Mouse (Mus musculus): ENCODE data around the gene Abhd6. TPM values are rescaled to one million over a fixed set of nuclear protein-coding genes. Genes with fewer than 3 reads are reported as not detected.
A peak's percentile ranks its signal among the peaks of the same experiment; 100 is the strongest.

Abhd6 gene
- 39.4 and 40.1 TPM in 2 replicates for polyA plus RNA-seq (2015; fragmentation: Nextera tagmentation; extraction: Ambion mirVana)

GRCm38 (mm10) chr14:8002432-8003092 lies at the start of gene Abhd6:
TSS of gene Abhd6 (plus strand) at chr14:8002902.
- Histone ChIP-seq H3K9ac (replicated peaks) (peak within 1 kb of the TSS; percentile 73), H3K27me3 (replicated peaks) (peaks cover 23% of the 10 kb centered on the region), H3K36me3 (no peaks in the 10 kb centered on the region), H3K4me1 (peaks cover 25% of the 10 kb centered on the region), H3K9me3 (replicated peaks) (no peaks in the 10 kb centered on the region), H3K4me3 (replicated peaks) (peak within 1 kb of the TSS; percentile 71), H3K27ac (replicated peaks) (peak within 1 kb of the TSS; percentile 84), H3K4me2 (peak within 1 kb of the TSS; percentile 79)
- peak; percentile 95 for ATAC-seq (ENCODE audit: low FRiP score)
- WGBS = 2% methylated on average over 38 of the region's 38 CpGs

GRCm38 (mm10) chr14:7954071-7954471 lies 48.6 kb upstream of the Abhd6 start:
- Histone ChIP-seq H3K4me1 (0 out of 2 replicates have a peak, but pooled peaks cover 7% of the 10 kb centered on the region), H3K36me3 (peaks cover 26% of the 10 kb centered on the region), H3K4me3 (replicated peaks) (no peak overlapping the region), H3K9me3 (replicated peaks) (no peaks in the 10 kb centered on the region), H3K9ac (replicated peaks) (no peak overlapping the region), H3K27me3 (replicated peaks) (no peaks in the 10 kb centered on the region), H3K27ac (replicated peaks) (no peak overlapping the region), H3K4me2 (no peak overlapping the region)
- WGBS = 21% methylated on average over 6 of the region's 6 CpGs
- ATAC-seq (ENCODE audit: low FRiP score) = no peak

- no peaks in the 10 kb centered on the region for H3K9me3 ChIP-seq (replicated peaks)
- no peak overlapping the region for H3K4me2 ChIP-seq
- H3K4me1 ChIP-seq = 0 out of 2 replicates have a peak, but pooled peaks cover 7% of the 10 kb centered on the region
- no peak for ATAC-seq (ENCODE audit: low FRiP score)
- WGBS = 82% methylated on average over 10 of the region's 10 CpGs
- no peaks in the 10 kb centered on the region for H3K27me3 ChIP-seq (replicated peaks)
- H3K36me3 ChIP-seq = peaks cover 4% of the 10 kb centered on the region; the same call in 1 of the 2 replicates
- H3K27ac ChIP-seq (replicated peaks) = no peak overlapping the region
- H3K9ac ChIP-seq (replicated peaks) = no peak overlapping the region
- H3K4me3 ChIP-seq (replicated peaks) = no peak overlapping the region
Observed at GRCm38 (mm10) chr14:7956427-7956826, 46.3 kb upstream of the Abhd6 start.

- H3K9me3 ChIP-seq (replicated peaks) = no peaks in the 10 kb centered on the region
- 0 out of 2 replicates have a peak, but pooled peaks cover 7% of the 10 kb centered on the region for H3K4me1 ChIP-seq
- 49% methylated on average over 9 of the region's 9 CpGs for WGBS
- no peak within 1 kb of the TSS for H3K4me3 ChIP-seq (replicated peaks)
- no peak within 1 kb of the TSS for H3K27ac ChIP-seq (replicated peaks)
- H3K4me2 ChIP-seq = no peak within 1 kb of the TSS
- no peaks in the 10 kb centered on the region for H3K27me3 ChIP-seq (replicated peaks)
- H3K9ac ChIP-seq (replicated peaks) = no peak within 1 kb of the TSS
- H3K36me3 ChIP-seq = no peaks in the 10 kb centered on the region
- ATAC-seq (ENCODE audit: low FRiP score) = no peak
Observed at GRCm38 (mm10) chr14:7957049-7957448, 45.7 kb upstream of the Abhd6 start, which contains the start of gene Gm45521. TSS of gene Gm45521 (plus strand) at chr14:7957288.

GRCm38 (mm10) chr14:7960616-7961015 lies 42.1 kb upstream of the Abhd6 start:
- peak; percentile 48 for ATAC-seq (ENCODE audit: low FRiP score)
- Histone ChIP-seq H3K36me3 (no peaks in the 10 kb centered on the region), H3K4me1 (no peaks in the 10 kb centered on the region), H3K4me3 (replicated peaks) (no peak overlapping the region), H3K27me3 (replicated peaks) (no peaks in the 10 kb centered on the region), H3K4me2 (no peak overlapping the region), H3K27ac (replicated peaks) (no peak overlapping the region), H3K9me3 (replicated peaks) (no peaks in the 10 kb centered on the region), H3K9ac (replicated peaks) (no peak overlapping the region)
- 57% methylated on average over 11 of the region's 11 CpGs for whole genome bisulfite sequencing

GRCm38 (mm10) chr14:7961714-7962113 lies 41.0 kb upstream of the Abhd6 start:
- Histone ChIP-seq H3K9me3 (replicated peaks) (no peaks in the 10 kb centered on the region), H3K4me3 (replicated peaks) (no peak overlapping the region), H3K4me1 (no peaks in the 10 kb centered on the region), H3K9ac (replicated peaks) (no peak overlapping the region), H3K36me3 (no peaks in the 10 kb centered on the region), H3K27me3 (replicated peaks) (no peaks in the 10 kb centered on the region), H3K4me2 (no peak overlapping the region), H3K27ac (replicated peaks) (no peak overlapping the region)
- no peak for ATAC-seq (ENCODE audit: low FRiP score)
- 52% methylated on average over 5 of the region's 5 CpGs for WGBS

- no peaks in the 10 kb centered on the region for H3K27me3 ChIP-seq (replicated peaks)
- H3K4me1 ChIP-seq = no peaks in the 10 kb centered on the region
- H3K9me3 ChIP-seq (replicated peaks) = no peaks in the 10 kb centered on the region
- no peak overlapping the region for H3K4me2 ChIP-seq
- no peaks in the 10 kb centered on the region for H3K36me3 ChIP-seq
- no peak for ATAC-seq (ENCODE audit: low FRiP score)
- H3K27ac ChIP-seq (replicated peaks) = no peak overlapping the region
- no peak overlapping the region for H3K9ac ChIP-seq (replicated peaks)
- no peak overlapping the region for H3K4me3 ChIP-seq (replicated peaks)
- WGBS = 83% methylated on average over 2 of the region's 2 CpGs
Observed at GRCm38 (mm10) chr14:7962626-7963025, 40.1 kb upstream of the Abhd6 start.

- Histone ChIP-seq H3K9ac (replicated peaks) (no peak overlapping the region), H3K27me3 (replicated peaks) (no peaks in the 10 kb centered on the region), H3K4me3 (replicated peaks) (no peak overlapping the region), H3K9me3 (replicated peaks) (no peaks in the 10 kb centered on the region), H3K4me2 (no peak overlapping the region), H3K27ac (replicated peaks) (no peak overlapping the region), H3K36me3 (no peaks in the 10 kb centered on the region), H3K4me1 (no peaks in the 10 kb centered on the region)
- WGBS = 74% methylated on average over 7 of the region's 7 CpGs
- no peak for ATAC-seq (ENCODE audit: low FRiP score)
Observed at GRCm38 (mm10) chr14:7963160-7963559, 39.5 kb upstream of the Abhd6 start.

GRCm38 (mm10) chr14:7964219-7964889 lies 38.3 kb upstream of the Abhd6 start:
- peak; percentile 77 for ATAC-seq (ENCODE audit: low FRiP score)
- no peaks in the 10 kb centered on the region for H3K27me3 ChIP-seq (replicated peaks)
- 57% methylated on average over 11 of the region's 11 CpGs for WGBS
- H3K9ac ChIP-seq (replicated peaks) = no peak overlapping the region
- no peak overlapping the region for H3K4me2 ChIP-seq
- H3K36me3 ChIP-seq = no peaks in the 10 kb centered on the region
- H3K9me3 ChIP-seq (replicated peaks) = no peaks in the 10 kb centered on the region
- no peak overlapping the region for H3K27ac ChIP-seq (replicated peaks)
- no peak overlapping the region for H3K4me3 ChIP-seq (replicated peaks)
- no peaks in the 10 kb centered on the region for H3K4me1 ChIP-seq

- H3K4me2 ChIP-seq = no peak overlapping the region
- no peaks in the 10 kb centered on the region for H3K4me1 ChIP-seq
- H3K9me3 ChIP-seq (replicated peaks) = no peaks in the 10 kb centered on the region
- 72% methylated on average over 10 of the region's 10 CpGs for WGBS
- no peaks in the 10 kb centered on the region for H3K36me3 ChIP-seq
- H3K9ac ChIP-seq (replicated peaks) = no peak overlapping the region
- H3K27ac ChIP-seq (replicated peaks) = no peak overlapping the region
- no peak for ATAC-seq (ENCODE audit: low FRiP score)
- no peaks in the 10 kb centered on the region for H3K27me3 ChIP-seq (replicated peaks)
- no peak overlapping the region for H3K4me3 ChIP-seq (replicated peaks)
Observed at GRCm38 (mm10) chr14:7971889-7972493, 30.7 kb upstream of the Abhd6 start.

GRCm38 (mm10) chr14:7974643-7975042 lies 28.1 kb upstream of the Abhd6 start:
- no peak for ATAC-seq (ENCODE audit: low FRiP score)
- H3K9ac ChIP-seq (replicated peaks) = no peak overlapping the region
- H3K4me1 ChIP-seq = no peaks in the 10 kb centered on the region
- H3K36me3 ChIP-seq = no peaks in the 10 kb centered on the region
- H3K9me3 ChIP-seq (replicated peaks) = no peaks in the 10 kb centered on the region
- 88% methylated on average over 1 of the region's 1 CpGs for WGBS
- H3K27ac ChIP-seq (replicated peaks) = no peak overlapping the region
- no peak overlapping the region for H3K4me2 ChIP-seq
- no peak overlapping the region for H3K4me3 ChIP-seq (replicated peaks)
- no peaks in the 10 kb centered on the region for H3K27me3 ChIP-seq (replicated peaks)

GRCm38 (mm10) chr14:7975177-7975576 lies 27.5 kb upstream of the Abhd6 start:
- Histone ChIP-seq H3K27me3 (replicated peaks) (no peaks in the 10 kb centered on the region), H3K9ac (replicated peaks) (no peak overlapping the region), H3K4me2 (no peak overlapping the region), H3K36me3 (no peaks in the 10 kb centered on the region), H3K4me3 (replicated peaks) (no peak overlapping the region), H3K4me1 (no peaks in the 10 kb centered on the region), H3K27ac (replicated peaks) (no peak overlapping the region), H3K9me3 (replicated peaks) (no peaks in the 10 kb centered on the region)
- 89% methylated on average over 6 of the region's 6 CpGs for WGBS
- no peak for ATAC-seq (ENCODE audit: low FRiP score)

Measured in neural tube, embryonic 15.5 days (tissue).